Mouse (Mus musculus): Measurements from ENCODE around the gene Smim6. TPM values are rescaled to one million over a fixed set of nuclear protein-coding genes. Genes with fewer than 3 reads are reported as not detected.

Gene Smim6
- polyA plus RNA-seq, 1 experiment from 2014 or later, result 1.1 TPM

- Histone ChIP-seq H3K4me2 (no peak overlapping the region), H3K36me3 (no peaks in the 10 kb centered on the region), H3K9me3 (no peaks in the 10 kb centered on the region), H3K4me3 (no peak overlapping the region), H3K4me1 (replicated peaks) (peaks cover 3% of the 10 kb centered on the region; the same call in 1 of the 2 replicates), H3K27me3 (no peaks in the 10 kb centered on the region), H3K27ac (replicated peaks) (no peak overlapping the region), H3K9ac (no peak overlapping the region)
- WGBS, result 76% methylated on average over 5 of the region's 5 CpGs
- ATAC-seq (ENCODE audit: low FRiP score, low read depth), result no peak
Measured at GRCm38 (mm10) chr11:115902177-115902576, 9.6 kb upstream of the Smim6 start.

GRCm38 (mm10) chr11:115902831-115903230, 9.0 kb upstream of the Smim6 start:
- 89% methylated on average over 1 of the region's 1 CpGs for WGBS

GRCm38 (mm10) chr11:115903384-115904230, 8.2 kb upstream of the Smim6 start:
- no peak overlapping the region for H3K4me2 ChIP-seq
- peak; percentile 30; the same call in 1 of the 2 replicates for ATAC-seq (ENCODE audit: low FRiP score, low read depth)
- 76% methylated on average over 11 of the region's 11 CpGs for WGBS
- H3K27ac ChIP-seq (replicated peaks), result no peak overlapping the region
- H3K36me3 ChIP-seq, result peaks cover 5% of the 10 kb centered on the region; the same call in 1 of the 2 replicates
- no peak overlapping the region for H3K9ac ChIP-seq
- H3K27me3 ChIP-seq, result no peaks in the 10 kb centered on the region
- peaks cover 3% of the 10 kb centered on the region; the same call in 1 of the 2 replicates for H3K4me1 ChIP-seq (replicated peaks)
- no peaks in the 10 kb centered on the region for H3K9me3 ChIP-seq
- no peak overlapping the region for H3K4me3 ChIP-seq

More at GRCm38 (mm10) chr11:115902831-115903230, 9.0 kb upstream of the Smim6 start:
- Histone ChIP-seq H3K27me3 (no peaks in the 10 kb centered on the region), H3K9ac (no peak overlapping the region), H3K36me3 (no peaks in the 10 kb centered on the region), H3K4me2 (no peak overlapping the region), H3K4me3 (no peak overlapping the region), H3K9me3 (no peaks in the 10 kb centered on the region), H3K4me1 (replicated peaks) (peaks cover 3% of the 10 kb centered on the region; the same call in 1 of the 2 replicates), H3K27ac (replicated peaks) (no peak overlapping the region)
- ATAC-seq (ENCODE audit: low FRiP score, low read depth), result no peak; the same call in 1 of the 2 replicates

- H3K9ac ChIP-seq, result no peak overlapping the region
- no peaks in the 10 kb centered on the region for H3K27me3 ChIP-seq
- ATAC-seq (ENCODE audit: low FRiP score, low read depth), result no peak
- WGBS, result 86% methylated on average over 8 of the region's 8 CpGs
- H3K9me3 ChIP-seq, result no peaks in the 10 kb centered on the region
- no peak overlapping the region for H3K27ac ChIP-seq (replicated peaks)
- H3K4me3 ChIP-seq, result no peak overlapping the region
- H3K4me1 ChIP-seq (replicated peaks), result peaks cover 3% of the 10 kb centered on the region; the same call in 1 of the 2 replicates
- H3K36me3 ChIP-seq, result peaks cover 7% of the 10 kb centered on the region; the same call in 1 of the 2 replicates
- no peak overlapping the region for H3K4me2 ChIP-seq
Measured at GRCm38 (mm10) chr11:115904231-115904955, 7.4 kb upstream of the Smim6 start.

GRCm38 (mm10) chr11:115904956-115905790, 6.6 kb upstream of the Smim6 start:
- Histone ChIP-seq H3K9ac (no peak overlapping the region), H3K4me3 (no peak overlapping the region)
- WGBS, result 48% methylated on average over 16 of the region's 16 CpGs

GRCm38 (mm10) chr11:115906116-115906515, 5.7 kb upstream of the Smim6 start:
- WGBS, result 72% methylated on average over 3 of the region's 3 CpGs
- peaks cover 11% of the 10 kb centered on the region; the same call in 1 of the 2 replicates for H3K36me3 ChIP-seq
- no peak overlapping the region for H3K4me3 ChIP-seq
- H3K27ac ChIP-seq (replicated peaks), result no peak overlapping the region
- ATAC-seq (ENCODE audit: low FRiP score, low read depth), result no peak
- no peaks in the 10 kb centered on the region for H3K27me3 ChIP-seq
- H3K4me1 ChIP-seq (replicated peaks), result peaks cover 3% of the 10 kb centered on the region; the same call in 1 of the 2 replicates
- H3K9ac ChIP-seq, result no peak overlapping the region
- H3K4me2 ChIP-seq, result no peak overlapping the region
- no peaks in the 10 kb centered on the region for H3K9me3 ChIP-seq

More at GRCm38 (mm10) chr11:115904956-115905790, 6.6 kb upstream of the Smim6 start:
- Histone ChIP-seq H3K27me3 (no peaks in the 10 kb centered on the region), H3K4me2 (no peak overlapping the region), H3K9me3 (no peaks in the 10 kb centered on the region), H3K27ac (replicated peaks) (no peak overlapping the region), H3K4me1 (replicated peaks) (peaks cover 3% of the 10 kb centered on the region; the same call in 1 of the 2 replicates), H3K36me3 (peaks cover 11% of the 10 kb centered on the region; the same call in 1 of the 2 replicates)
- ATAC-seq (ENCODE audit: low FRiP score, low read depth), result no peak

- ATAC-seq (ENCODE audit: low FRiP score, low read depth), result no peak
- peaks cover 11% of the 10 kb centered on the region; the same call in 1 of the 2 replicates for H3K36me3 ChIP-seq
- no peak overlapping the region for H3K4me3 ChIP-seq
- no peaks in the 10 kb centered on the region for H3K9me3 ChIP-seq
- WGBS, result 93% methylated on average over 5 of the region's 5 CpGs
- H3K4me1 ChIP-seq (replicated peaks), result peaks cover 3% of the 10 kb centered on the region; the same call in 1 of the 2 replicates
- H3K4me2 ChIP-seq, result no peak overlapping the region
- H3K27me3 ChIP-seq, result no peaks in the 10 kb centered on the region
- no peak overlapping the region for H3K9ac ChIP-seq
- no peak overlapping the region for H3K27ac ChIP-seq (replicated peaks)
Measured at GRCm38 (mm10) chr11:115906521-115906920, 5.3 kb upstream of the Smim6 start.

- Histone ChIP-seq H3K4me3 (no peak overlapping the region), H3K9ac (no peak overlapping the region), H3K36me3 (peaks cover 20% of the 10 kb centered on the region), H3K27me3 (no peaks in the 10 kb centered on the region), H3K4me2 (no peak overlapping the region), H3K27ac (replicated peaks) (no peak overlapping the region), H3K4me1 (replicated peaks) (no peaks in the 10 kb centered on the region), H3K9me3 (no peaks in the 10 kb centered on the region)
- 95% methylated on average over 5 of the region's 5 CpGs for WGBS
- ATAC-seq (ENCODE audit: low FRiP score, low read depth), result no peak
Measured at GRCm38 (mm10) chr11:115911134-115911561, 669 bp upstream of the Smim6 start.

GRCm38 (mm10) chr11:115916579-115916978, 4.8 kb downstream of the Smim6 start:
- WGBS, result 91% methylated on average over 4 of the region's 4 CpGs
- H3K4me1 ChIP-seq (replicated peaks), result no peaks in the 10 kb centered on the region
- H3K4me2 ChIP-seq, result no peak overlapping the region
- H3K27ac ChIP-seq (replicated peaks), result no peak overlapping the region
- H3K9ac ChIP-seq, result no peak overlapping the region
- no peaks in the 10 kb centered on the region for H3K27me3 ChIP-seq
- peaks cover 8% of the 10 kb centered on the region for H3K36me3 ChIP-seq
- no peak for ATAC-seq (ENCODE audit: low FRiP score, low read depth)
- H3K9me3 ChIP-seq, result no peaks in the 10 kb centered on the region
- no peak overlapping the region for H3K4me3 ChIP-seq

GRCm38 (mm10) chr11:115918637-115919036, 6.8 kb downstream of the Smim6 start:
- H3K4me2 ChIP-seq, result no peak overlapping the region
- no peak overlapping the region for H3K9ac ChIP-seq
- H3K27ac ChIP-seq (replicated peaks), result no peak overlapping the region
- no peaks in the 10 kb centered on the region for H3K9me3 ChIP-seq
- ATAC-seq (ENCODE audit: low FRiP score, low read depth), result no peak
- H3K36me3 ChIP-seq, result peaks cover 8% of the 10 kb centered on the region
- 93% methylated on average over 5 of the region's 5 CpGs for whole genome bisulfite sequencing
- H3K4me3 ChIP-seq, result no peak overlapping the region
- H3K4me1 ChIP-seq (replicated peaks), result no peaks in the 10 kb centered on the region
- no peaks in the 10 kb centered on the region for H3K27me3 ChIP-seq

GRCm38 (mm10) chr11:115919073-115919472, 7.3 kb downstream of the Smim6 start:
- Histone ChIP-seq H3K27me3 (no peaks in the 10 kb centered on the region), H3K9ac (no peak overlapping the region), H3K36me3 (peaks cover 8% of the 10 kb centered on the region), H3K4me3 (no peak overlapping the region), H3K27ac (replicated peaks) (no peak overlapping the region), H3K4me2 (no peak overlapping the region), H3K4me1 (replicated peaks) (no peaks in the 10 kb centered on the region), H3K9me3 (no peaks in the 10 kb centered on the region)
- ATAC-seq (ENCODE audit: low FRiP score, low read depth), result no peak
- WGBS, result 94% methylated on average over 5 of the region's 5 CpGs
